Mouse (Mus musculus) embryonic fibroblast, embryonic 13.5 days (primary cell): Measurements from ENCODE around the gene Ly6g6c. TPM values are rescaled to one million over a fixed set of nuclear protein-coding genes. Genes with fewer than 3 reads are reported as not detected.

ENCODE experiments used
- H3K27ac ChIP-seq: 2 replicates; pipeline ENCODE4 v1.5.1; 2012; ENCODE audit warnings: low read length, control low read depth, inconsistent platforms; ENCODE audit not compliant: insufficient read depth
- H3K4me1 ChIP-seq: 2 replicates; pipeline ENCODE4 v1.6.1; 2011; ENCODE audit warnings: low read length; ENCODE audit not compliant: control insufficient read depth, insufficient read depth
- H3K4me3 ChIP-seq: 2 replicates; pipeline ENCODE4 v1.5.1; 2011; ENCODE audit warnings: mild to moderate bottlenecking, control low read depth, low read length; ENCODE audit not compliant: insufficient read depth
- CTCF ChIP-seq: IDR thresholded peaks from 2 replicates; pipeline ENCODE4 v1.5.1; 2011; ENCODE audit warnings: mild to moderate bottlenecking, control low read depth, low read length, moderate library complexity, borderline replicate concordance; ENCODE audit not compliant: insufficient read depth
- POLR2A ChIP-seq: IDR thresholded peaks from 2 replicates; pipeline ENCODE4 v1.6.1; 2011; ENCODE audit warnings: low read depth, mild to moderate bottlenecking, control low read depth, low read length, moderate library complexity
- polyA plus RNA-seq: library from polyadenylated mRNA; stranded (reverse); fragments of >200 nt; gene quantifications from 2 replicates; pipeline ENCODE4 v1.2.4, GENCODE M21; 2011; ENCODE audit warnings: low read depth; ENCODE audit not compliant: missing spikeins, insufficient read length

Gene Ly6g6c
- polyA plus RNA-seq: not detected in 2 replicates

DNA sequence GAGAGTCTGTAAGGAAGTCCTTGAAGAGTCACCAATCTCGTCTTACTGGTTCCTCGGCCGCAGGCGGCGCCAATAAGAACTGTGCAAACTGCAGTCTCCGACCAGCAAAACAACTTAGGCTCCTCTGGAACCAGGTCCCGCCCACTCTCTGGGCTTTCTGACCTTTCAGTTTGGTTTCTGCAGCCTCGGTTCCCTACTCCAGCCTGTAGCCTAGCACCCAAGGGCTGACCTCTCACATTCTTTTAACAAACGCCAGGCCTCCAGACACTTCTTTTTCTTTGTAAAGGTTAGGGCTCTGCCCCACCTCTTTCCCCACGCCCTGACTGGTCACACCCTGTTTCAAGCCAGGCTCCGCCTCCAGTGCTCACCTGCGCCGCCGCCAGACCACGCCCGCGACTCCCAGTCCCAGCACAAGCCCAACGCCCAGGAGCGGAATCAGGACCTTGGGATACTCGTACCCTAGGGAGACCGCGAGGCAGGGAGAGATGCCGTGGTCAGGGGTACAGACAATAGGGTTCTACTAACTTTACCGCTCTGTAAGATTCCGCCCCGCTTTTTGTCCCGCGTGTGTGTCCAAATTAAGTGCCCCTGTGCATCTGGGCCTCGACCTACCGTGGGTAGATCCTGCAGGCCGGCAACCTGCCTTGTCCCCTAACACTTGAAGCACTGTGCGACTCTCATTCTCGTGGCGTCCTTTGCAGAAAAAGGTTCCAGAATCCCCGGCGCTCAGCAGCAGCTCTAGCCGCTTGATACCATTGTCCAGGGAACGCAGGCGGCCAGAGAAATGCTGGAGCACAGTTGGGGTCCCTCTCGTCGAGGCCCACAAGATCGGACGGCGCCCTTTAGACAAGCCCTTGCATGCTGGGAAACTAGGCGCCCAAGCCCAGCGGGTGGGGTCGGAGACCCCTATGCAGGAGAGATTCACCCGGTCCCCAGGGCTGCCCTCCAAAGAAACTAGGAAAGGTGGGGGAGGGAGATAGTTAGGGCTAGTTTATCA, at the start of gene Ly6g6c:
TSS of gene Ly6g6c (plus strand) at position 438 of the 997 bp plus-strand sequence.
- no peaks in the 10 kb centered on the region for H3K4me1 ChIP-seq
- no peak within 1 kb of the TSS for H3K4me3 ChIP-seq
- no peak within 1 kb of the TSS for H3K27ac ChIP-seq
- TF ChIP-seq POLR2A (no peak), CTCF (no peak)

GRCm38 (mm10) chr17:35016376-35016775, 48.8 kb upstream of the Ly6g6c start, which contains the start of gene Vwa7:
TSS of gene Vwa7 (plus strand) at chr17:35016579.
- TF ChIP-seq POLR2A: no peak
- TF ChIP-seq CTCF: no peak
- Histone ChIP-seq H3K4me1 (no peaks in the 10 kb centered on the region), H3K27ac (no peak within 1 kb of the TSS), H3K4me3 (no peak within 1 kb of the TSS)

DNA sequence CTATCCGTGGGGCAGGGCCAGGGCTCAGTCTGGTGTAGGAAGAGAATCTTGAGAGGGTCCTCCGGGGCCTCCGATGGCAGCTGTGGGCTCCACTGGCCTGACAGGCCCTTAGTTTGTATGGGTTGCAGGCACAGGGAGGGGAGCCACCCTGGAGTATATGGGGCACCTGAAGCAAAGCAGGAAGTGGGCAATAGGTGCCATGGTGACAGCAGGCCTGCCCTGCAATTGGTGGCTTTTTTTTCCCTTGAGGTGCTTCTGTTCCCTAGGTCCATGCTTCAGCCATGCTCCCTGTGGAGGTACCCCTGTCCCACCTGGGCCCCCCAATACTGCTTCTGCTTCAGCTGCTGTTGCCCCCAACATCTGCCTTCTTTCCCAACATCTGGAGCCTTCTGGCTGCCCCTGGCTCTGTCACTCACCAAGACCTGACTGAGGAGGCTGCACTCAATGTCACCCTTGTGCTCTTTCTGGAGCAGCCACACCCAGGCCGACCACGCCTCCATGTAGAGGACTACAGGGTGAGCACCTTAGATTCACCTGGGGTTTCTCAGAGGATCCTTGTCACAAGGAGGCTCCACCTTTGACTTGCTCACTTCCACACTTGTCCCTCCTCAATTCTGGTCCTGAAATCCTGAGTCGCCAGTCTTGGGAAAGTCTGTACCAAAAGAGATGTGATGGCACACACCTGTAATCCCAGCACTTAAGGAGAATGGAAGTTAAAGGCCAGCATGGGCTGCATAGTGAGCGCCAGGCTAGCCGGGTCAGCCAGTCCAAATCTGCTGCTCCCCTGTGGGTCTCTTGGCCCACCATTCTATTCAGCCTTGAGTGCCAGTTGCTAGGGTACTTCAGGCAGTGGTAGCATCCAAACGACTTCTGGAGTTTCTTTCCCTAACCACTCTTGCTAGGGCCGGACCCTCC, 48.1 kb upstream of the Ly6g6c start:
- H3K27ac ChIP-seq: no peak overlapping the region
- no peaks in the 10 kb centered on the region for H3K4me1 ChIP-seq
- H3K4me3 ChIP-seq: no peak overlapping the region
- TF ChIP-seq POLR2A (no peak), CTCF (no peak)

DNA sequence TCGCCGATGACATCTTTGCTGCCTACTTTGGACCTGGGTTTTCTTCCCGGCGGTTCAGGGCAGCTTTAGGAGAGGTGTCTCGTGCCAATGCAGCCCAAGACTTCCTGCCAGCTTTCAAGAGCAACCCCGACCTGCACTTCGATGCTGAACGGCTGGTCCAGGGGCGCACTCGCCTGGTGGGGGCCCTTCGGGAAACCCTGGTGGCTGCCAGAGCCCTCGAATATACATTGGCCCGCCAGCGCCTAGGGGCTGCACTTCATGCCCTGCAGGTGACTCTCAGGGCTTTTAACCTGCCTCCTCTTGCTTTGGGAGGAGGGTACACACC, 47.5 kb upstream of the Ly6g6c start:
- Histone ChIP-seq H3K4me3 (no peak overlapping the region), H3K4me1 (no peaks in the 10 kb centered on the region), H3K27ac (no peak overlapping the region)
- no peak for TF ChIP-seq POLR2A
- TF ChIP-seq CTCF: no peak

GRCm38 (mm10) chr17:35018171-35018570, 47.0 kb upstream of the Ly6g6c start:
- Histone ChIP-seq H3K27ac (no peak overlapping the region), H3K4me3 (no peak overlapping the region), H3K4me1 (no peaks in the 10 kb centered on the region)
- no peak for TF ChIP-seq POLR2A

- Histone ChIP-seq H3K4me1 (no peaks in the 10 kb centered on the region), H3K27ac (no peak overlapping the region), H3K4me3 (no peak overlapping the region)
- TF ChIP-seq CTCF (no peak), POLR2A (no peak)
Observed at GRCm38 (mm10) chr17:35019894-35020293, 45.3 kb upstream of the Ly6g6c start.

- Histone ChIP-seq H3K4me3 (no peak overlapping the region), H3K27ac (no peak overlapping the region)
- TF ChIP-seq POLR2A (no peak), CTCF (no peak)
Observed at GRCm38 (mm10) chr17:35020551-35020950, 44.6 kb upstream of the Ly6g6c start.

DNA sequence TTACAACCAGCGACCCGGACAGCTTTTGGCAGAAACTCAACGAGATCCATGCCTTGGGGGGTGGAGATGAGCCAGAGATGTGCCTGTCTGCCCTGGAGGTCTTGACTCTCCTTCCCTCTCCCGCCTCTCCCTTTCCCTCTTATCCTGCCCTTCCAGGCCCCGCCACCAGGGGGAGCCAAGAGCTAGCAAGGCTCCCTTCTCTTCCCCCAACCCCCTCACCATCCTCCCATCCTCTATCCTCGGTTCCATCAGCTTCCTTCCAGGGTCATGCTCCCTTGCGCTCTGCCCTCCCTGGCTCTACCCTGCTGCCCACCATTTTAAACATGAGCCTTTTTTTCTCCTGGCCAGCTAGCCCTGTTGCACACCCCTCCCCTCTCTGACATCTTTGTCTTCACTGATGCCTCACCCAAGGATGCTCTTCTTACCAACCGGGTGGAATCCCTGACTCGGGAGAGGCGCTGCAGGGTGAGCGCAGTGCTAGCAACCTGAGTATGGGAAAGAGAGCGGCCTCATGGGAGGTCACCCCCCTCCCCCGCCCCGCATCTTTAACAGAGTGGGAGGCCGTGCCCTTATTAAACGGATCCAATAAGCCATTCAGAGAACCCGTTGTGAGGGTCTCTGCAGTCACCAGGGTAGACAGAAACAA, 43.9 kb upstream of the Ly6g6c start:
- Histone ChIP-seq H3K4me1 (no peaks in the 10 kb centered on the region), H3K4me3 (no peak overlapping the region), H3K27ac (no peak overlapping the region)
- TF ChIP-seq CTCF (peak; percentile 93), POLR2A (no peak)

More at GRCm38 (mm10) chr17:35020551-35020950, 44.6 kb upstream of the Ly6g6c start:
- no peaks in the 10 kb centered on the region for H3K4me1 ChIP-seq

- TF ChIP-seq POLR2A (no peak), CTCF (no peak)
- Histone ChIP-seq H3K4me3 (no peak overlapping the region), H3K27ac (no peak overlapping the region), H3K4me1 (no peaks in the 10 kb centered on the region)
Observed at GRCm38 (mm10) chr17:35021842-35022477, 43.2 kb upstream of the Ly6g6c start.
